Mouse (Mus musculus): ENCODE results near the gene Gm21988. TPM values are rescaled to one million over a fixed set of nuclear protein-coding genes. Genes with fewer than 3 reads are reported as not detected.

The Gm21988 gene
- polyA plus RNA-seq, 1 experiment from 2014 or later, result 10.7 TPM

- H3K27me3 ChIP-seq (replicated peaks; ENCODE audit: low read depth, poor library complexity, severe bottlenecking), result peaks cover 63% of the 10 kb centered on the region
Measured at GRCm38 (mm10) chr11:70212896-70213295, 26.7 kb downstream of the Gm21988 start.

GRCm38 (mm10) chr11:70212423-70212822, 27.2 kb downstream of the Gm21988 start, which contains the start of gene Slc16a11:
Gene Slc16a11, plus strand, starts transcription at chr11:70212752.
- Histone ChIP-seq H3K27ac (replicated peaks) (no peak within 1 kb of the TSS), H3K36me3 (replicated peaks) (peaks cover 6% of the 10 kb centered on the region), H3K4me1 (peaks cover 22% of the 10 kb centered on the region), H3K4me3 (peak within 1 kb of the TSS; percentile 54), H3K27me3 (replicated peaks; ENCODE audit: low read depth, poor library complexity, severe bottlenecking) (peaks cover 58% of the 10 kb centered on the region), H3K9me3 (no peaks in the 10 kb centered on the region)
- 64% methylated on average over 6 of the region's 6 CpGs for WGBS
- DNase-seq (ENCODE audit: low spot score), result no peak

More at GRCm38 (mm10) chr11:70212896-70213295, 26.7 kb downstream of the Gm21988 start:
- H3K9me3 ChIP-seq, result no peaks in the 10 kb centered on the region
- peaks cover 22% of the 10 kb centered on the region for H3K4me1 ChIP-seq
- peaks cover 11% of the 10 kb centered on the region for H3K36me3 ChIP-seq (replicated peaks)
- no peak overlapping the region for H3K27ac ChIP-seq (replicated peaks)
- peak; percentile 59 for DNase-seq (ENCODE audit: low spot score)
- H3K4me3 ChIP-seq, result no peak overlapping the region
- 16% methylated on average over 9 of the region's 9 CpGs for WGBS

GRCm38 (mm10) chr11:70211972-70212371, 27.7 kb downstream of the Gm21988 start:
- DNase-seq (ENCODE audit: low spot score), result no peak
- Histone ChIP-seq H3K9me3 (no peaks in the 10 kb centered on the region), H3K4me1 (peaks cover 22% of the 10 kb centered on the region), H3K27me3 (replicated peaks; ENCODE audit: low read depth, poor library complexity, severe bottlenecking) (peaks cover 54% of the 10 kb centered on the region), H3K36me3 (replicated peaks) (0 out of 2 replicates have a peak, but pooled peaks cover 2% of the 10 kb centered on the region), H3K4me3 (no peak overlapping the region), H3K27ac (replicated peaks) (no peak overlapping the region)
- 81% methylated on average over 6 of the region's 6 CpGs for WGBS

- Histone ChIP-seq H3K4me1 (peaks cover 22% of the 10 kb centered on the region), H3K27ac (replicated peaks) (no peak overlapping the region), H3K9me3 (no peaks in the 10 kb centered on the region), H3K36me3 (replicated peaks) (no peaks in the 10 kb centered on the region), H3K4me3 (no peak overlapping the region), H3K27me3 (replicated peaks; ENCODE audit: low read depth, poor library complexity, severe bottlenecking) (peaks cover 50% of the 10 kb centered on the region)
- no peak for DNase-seq (ENCODE audit: low spot score)
- WGBS, result 94% methylated on average over 2 of the region's 2 CpGs
Measured at GRCm38 (mm10) chr11:70210681-70211080, 28.9 kb downstream of the Gm21988 start.

GRCm38 (mm10) chr11:70208778-70209388, 30.7 kb downstream of the Gm21988 start:
- no peaks in the 10 kb centered on the region for H3K36me3 ChIP-seq (replicated peaks)
- H3K27me3 ChIP-seq (replicated peaks; ENCODE audit: low read depth, poor library complexity, severe bottlenecking), result peaks cover 35% of the 10 kb centered on the region
- H3K4me3 ChIP-seq, result no peak overlapping the region
- H3K9me3 ChIP-seq, result no peaks in the 10 kb centered on the region
- WGBS, result 78% methylated on average over 5 of the region's 5 CpGs
- peaks cover 4% of the 10 kb centered on the region for H3K4me1 ChIP-seq
- no peak for DNase-seq (ENCODE audit: low spot score)
- no peak overlapping the region for H3K27ac ChIP-seq (replicated peaks)

- H3K4me3 ChIP-seq, result no peak overlapping the region
- H3K27ac ChIP-seq (replicated peaks), result no peak overlapping the region
- no peaks in the 10 kb centered on the region for H3K36me3 ChIP-seq (replicated peaks)
- WGBS, result 86% methylated on average over 7 of the region's 7 CpGs
- H3K27me3 ChIP-seq (replicated peaks; ENCODE audit: low read depth, poor library complexity, severe bottlenecking), result peaks cover 19% of the 10 kb centered on the region
- H3K4me1 ChIP-seq, result no peaks in the 10 kb centered on the region
- H3K9me3 ChIP-seq, result no peaks in the 10 kb centered on the region
- DNase-seq (ENCODE audit: low spot score), result no peak
Measured at GRCm38 (mm10) chr11:70207283-70207682, 32.3 kb downstream of the Gm21988 start.

- WGBS, result 78% methylated on average over 2 of the region's 2 CpGs
Measured at GRCm38 (mm10) chr11:70206801-70207200, 32.8 kb downstream of the Gm21988 start.

GRCm38 (mm10) chr11:70201691-70202090, 37.9 kb downstream of the Gm21988 start:
- no peak overlapping the region for H3K4me3 ChIP-seq
- H3K27me3 ChIP-seq (replicated peaks; ENCODE audit: low read depth, poor library complexity, severe bottlenecking), result 0 out of 2 replicates have a peak, but pooled peaks cover 11% of the 10 kb centered on the region
- DNase-seq (ENCODE audit: low spot score), result peak; percentile 85
- WGBS, result 35% methylated on average over 5 of the region's 5 CpGs
- no peak overlapping the region for H3K27ac ChIP-seq (replicated peaks)
- no peaks in the 10 kb centered on the region for H3K9me3 ChIP-seq
- H3K36me3 ChIP-seq (replicated peaks), result no peaks in the 10 kb centered on the region
- H3K4me1 ChIP-seq, result peaks cover 15% of the 10 kb centered on the region

More at GRCm38 (mm10) chr11:70206801-70207200, 32.8 kb downstream of the Gm21988 start:
- no peak for DNase-seq (ENCODE audit: low spot score)
- Histone ChIP-seq H3K4me1 (no peaks in the 10 kb centered on the region), H3K4me3 (no peak overlapping the region), H3K9me3 (no peaks in the 10 kb centered on the region), H3K27ac (replicated peaks) (no peak overlapping the region), H3K27me3 (replicated peaks; ENCODE audit: low read depth, poor library complexity, severe bottlenecking) (peaks cover 14% of the 10 kb centered on the region; the same call in 1 of the 2 replicates), H3K36me3 (replicated peaks) (no peaks in the 10 kb centered on the region)

GRCm38 (mm10) chr11:70200036-70200608, 39.5 kb downstream of the Gm21988 start:
- Histone ChIP-seq H3K27ac (replicated peaks) (no peak overlapping the region), H3K9me3 (no peaks in the 10 kb centered on the region), H3K27me3 (replicated peaks; ENCODE audit: low read depth, poor library complexity, severe bottlenecking) (no peaks in the 10 kb centered on the region), H3K36me3 (replicated peaks) (no peaks in the 10 kb centered on the region), H3K4me1 (peaks cover 15% of the 10 kb centered on the region), H3K4me3 (no peak overlapping the region)
- no peak for DNase-seq (ENCODE audit: low spot score)
- 84% methylated on average over 5 of the region's 5 CpGs for WGBS

GRCm38 (mm10) chr11:70199107-70199506, 40.5 kb downstream of the Gm21988 start:
- WGBS, result 84% methylated on average over 8 of the region's 8 CpGs
- H3K27ac ChIP-seq (replicated peaks), result no peak overlapping the region
- no peak for DNase-seq (ENCODE audit: low spot score)
- H3K27me3 ChIP-seq (replicated peaks; ENCODE audit: low read depth, poor library complexity, severe bottlenecking), result no peaks in the 10 kb centered on the region
- no peaks in the 10 kb centered on the region for H3K9me3 ChIP-seq
- no peaks in the 10 kb centered on the region for H3K36me3 ChIP-seq (replicated peaks)
- no peak overlapping the region for H3K4me3 ChIP-seq
- peaks cover 15% of the 10 kb centered on the region for H3K4me1 ChIP-seq

- Histone ChIP-seq H3K27ac (replicated peaks) (no peak overlapping the region), H3K4me3 (no peak overlapping the region), H3K36me3 (replicated peaks) (no peaks in the 10 kb centered on the region), H3K4me1 (peaks cover 15% of the 10 kb centered on the region), H3K27me3 (replicated peaks; ENCODE audit: low read depth, poor library complexity, severe bottlenecking) (no peaks in the 10 kb centered on the region), H3K9me3 (no peaks in the 10 kb centered on the region)
- DNase-seq (ENCODE audit: low spot score), result no peak
- 89% methylated on average over 3 of the region's 3 CpGs for WGBS
Measured at GRCm38 (mm10) chr11:70198332-70198731, 41.3 kb downstream of the Gm21988 start.

GRCm38 (mm10) chr11:70193354-70194285, 46.0 kb downstream of the Gm21988 start:
- Histone ChIP-seq H3K4me1 (no peaks in the 10 kb centered on the region), H3K27ac (replicated peaks) (no peak overlapping the region), H3K4me3 (no peak overlapping the region), H3K9me3 (no peaks in the 10 kb centered on the region), H3K27me3 (replicated peaks; ENCODE audit: low read depth, poor library complexity, severe bottlenecking) (no peaks in the 10 kb centered on the region), H3K36me3 (replicated peaks) (no peaks in the 10 kb centered on the region)
- no peak for DNase-seq (ENCODE audit: low spot score)
- 65% methylated on average over 11 of the region's 11 CpGs for WGBS

All from embryonic facial prominence, embryonic 10.5 days (tissue).